Mouse (Mus musculus) B cell, adult (primary cell): Measurements from ENCODE around the gene Fam180a. TPM values are rescaled to one million over a fixed set of nuclear protein-coding genes. Genes with fewer than 3 reads are reported as not detected.

Source experiments
- total RNA-seq: library from RNA; stranded (reverse); gene quantifications from 4 replicates; pipeline ENCODE4 v1.2.4, GENCODE M21; 2023; ENCODE audit not compliant: inconsistent age

The Fam180a gene
- not detected in 4 replicates for total RNA-seq

GRCm38 (mm10) chr6:35326111-35326515 is at the start of gene Fam180a:
TSS of gene Fam180a (minus strand) at chr6:35326141.

GRCm38 (mm10) chr6:35308037-35308436 is 17.9 kb downstream of the Fam180a start, which contains the start of gene Slc13a4:
TSS of gene Slc13a4 (minus strand) at chr6:35308131.

Other genes with a start within 250 kb of the Fam180a start
- gene Cnot4, start 192.4 kb downstream of the Fam180a start, total RNA-seq, result 42.1 to 53.4 TPM (median 49.7 TPM) in 4 replicates
- 63.6 to 68.9 TPM (median 68.0 TPM) in 4 replicates for gene Nup205, start 148.7 kb downstream of the Fam180a start, total RNA-seq
- not detected in 4 replicates for gene Slc13a4, start 18.0 kb downstream of the Fam180a start, total RNA-seq
- gene Mtpn, start 213.7 kb upstream of the Fam180a start, total RNA-seq, result 148 to 175 TPM (median 163 TPM) in 4 replicates